Mouse (Mus musculus) splenic B cell, adult 2 months (primary cell): ENCODE measurements around the gene Cdh5.

Experiments
- DNase-seq: peaks from one replicate; pipeline ENCODE4 v3.0.0-alpha.2; 2011; ENCODE audit warnings: low read depth, low spot score
- H3K27me3 ChIP-seq: 2 replicates; pipeline ENCODE4 v1.6.1; 2012; ENCODE audit warnings: mild to moderate bottlenecking, low read length, moderate library complexity, mixed read lengths; ENCODE audit not compliant: control insufficient read depth, poor library complexity, insufficient read depth, severe bottlenecking
- H3K36me3 ChIP-seq: 2 replicates; pipeline ENCODE4 v1.6.1; 2012; ENCODE audit warnings: mild to moderate bottlenecking, low read length, moderate library complexity, mixed read lengths; ENCODE audit not compliant: control insufficient read depth, poor library complexity, insufficient read depth, severe bottlenecking

The Cdh5 gene

DNA sequence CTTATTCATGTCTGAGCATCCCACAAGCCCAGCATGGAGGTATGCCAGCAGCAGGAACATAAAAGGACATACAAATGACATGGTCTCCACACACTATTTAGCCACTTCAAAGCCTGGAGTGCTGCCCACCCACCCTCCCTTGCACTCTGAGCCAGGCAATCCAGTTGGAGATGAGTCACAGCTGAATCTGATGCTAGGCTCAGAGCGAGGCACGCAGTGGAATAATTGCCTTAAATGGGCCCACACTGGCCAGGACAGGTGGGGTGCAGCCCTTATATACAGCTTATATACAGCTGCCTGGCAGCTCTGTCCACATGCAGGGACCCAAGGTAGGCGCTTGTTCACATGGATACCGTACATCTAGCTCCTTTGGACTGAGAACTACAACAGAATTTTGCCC, 75.6 kb downstream of the Cdh5 start:
- DNase-seq: no peak
- Histone ChIP-seq H3K36me3 (no peaks in the 10 kb centered on the region), H3K27me3 (no peaks in the 10 kb centered on the region; the same call in 1 of the 2 replicates)

- DNase-seq: peak; percentile 39
- Histone ChIP-seq H3K27me3 (peaks cover 2% of the 10 kb centered on the region; the same call in 1 of the 2 replicates), H3K36me3 (no peaks in the 10 kb centered on the region)
Measured at GRCm38 (mm10) chr8:104184905-104185304, 83.5 kb downstream of the Cdh5 start.

- Histone ChIP-seq H3K36me3 (no peaks in the 10 kb centered on the region), H3K27me3 (peaks cover 2% of the 10 kb centered on the region; the same call in 1 of the 2 replicates)
- DNase-seq: no peak
Measured at GRCm38 (mm10) chr8:104186827-104187226, 85.4 kb downstream of the Cdh5 start.

GRCm38 (mm10) chr8:104187622-104188021, 86.2 kb downstream of the Cdh5 start:
- H3K27me3 ChIP-seq: peaks cover 2% of the 10 kb centered on the region; the same call in 1 of the 2 replicates
- H3K36me3 ChIP-seq: no peaks in the 10 kb centered on the region
- DNase-seq: no peak

DNA sequence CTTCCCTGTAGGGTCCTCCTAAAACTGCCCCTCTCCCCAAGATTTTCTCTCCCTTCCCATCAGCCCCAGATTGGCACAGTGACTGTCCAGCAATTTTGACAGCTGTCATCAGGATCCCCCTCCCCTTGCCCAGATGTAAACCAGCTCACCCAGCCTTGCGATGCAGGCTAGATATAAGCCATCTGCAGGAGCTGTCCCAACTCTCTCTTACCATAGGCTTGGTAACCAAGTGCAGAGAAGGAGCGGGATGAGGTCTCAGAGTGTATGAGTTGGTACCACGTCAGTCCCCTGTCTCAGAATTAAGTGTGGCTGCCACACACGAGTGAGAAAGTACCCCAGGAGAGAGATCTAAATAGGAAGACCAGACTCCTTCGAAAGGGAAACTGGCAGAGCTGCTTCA, 87.0 kb downstream of the Cdh5 start:
- DNase-seq: no peak
- Histone ChIP-seq H3K27me3 (peaks cover 2% of the 10 kb centered on the region; the same call in 1 of the 2 replicates), H3K36me3 (no peaks in the 10 kb centered on the region)

GRCm38 (mm10) chr8:104190777-104191468, 89.5 kb downstream of the Cdh5 start:
- Histone ChIP-seq H3K36me3 (no peaks in the 10 kb centered on the region), H3K27me3 (no peaks in the 10 kb centered on the region)
- no peak for DNase-seq

DNA sequence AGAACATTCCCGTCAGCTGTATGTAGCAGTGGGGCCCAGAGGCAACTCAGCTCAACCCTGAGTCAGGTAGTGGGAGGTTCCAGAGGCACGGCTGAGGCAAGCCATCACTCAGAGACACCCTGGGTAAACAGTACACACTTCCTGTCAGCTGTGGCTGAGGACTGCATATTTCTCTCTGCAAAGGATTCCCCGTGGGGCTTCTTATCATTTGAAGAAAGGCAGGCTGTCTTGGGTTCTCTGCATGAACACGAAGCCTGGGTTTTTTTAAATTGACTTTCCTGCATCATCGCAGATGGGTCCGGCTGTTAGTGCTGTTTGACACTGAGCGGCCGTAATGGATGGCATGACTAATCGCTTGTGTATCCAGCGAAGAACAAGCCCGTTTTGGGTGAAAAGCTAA, 90.1 kb downstream of the Cdh5 start:
- DNase-seq: peak; percentile 40
- no peaks in the 10 kb centered on the region for H3K27me3 ChIP-seq
- H3K36me3 ChIP-seq: no peaks in the 10 kb centered on the region
